9 mouse cellular contexts compared by ENCODE assay signal in the genomic region with DNA sequence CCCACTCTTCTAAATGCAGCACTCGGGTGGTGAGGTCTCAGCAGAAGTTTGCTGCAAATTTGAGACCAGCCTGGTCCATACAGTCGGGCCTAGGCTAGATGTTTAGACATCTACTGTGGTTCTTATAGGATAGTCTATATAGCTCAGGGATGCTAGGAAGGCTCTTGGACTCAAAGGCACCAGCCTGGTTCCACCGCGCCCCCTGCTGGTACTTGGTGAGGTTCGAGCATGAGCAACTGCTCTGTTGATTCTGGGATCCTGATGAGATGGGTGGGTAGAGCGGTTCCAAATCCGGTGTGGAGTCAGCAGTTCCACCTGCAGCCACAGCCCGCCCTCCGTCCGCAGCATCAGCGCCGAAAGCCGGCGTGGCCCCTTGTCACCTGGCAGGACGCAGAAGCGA. TPM values are rescaled to one million over a fixed set of nuclear protein-coding genes. Genes with fewer than 3 reads are reported as not detected.
A peak's percentile ranks its signal among the peaks of the same experiment; 100 is the strongest.
DNase-seq lines count a peak whose midpoint lies in the region; ATAC-seq and TF ChIP-seq lines count a peak whose summit lies in the region.
"Had no signal": no experiment of that assay in that cellular context is flagged by ENCODE, and none has a peak within 500 bp of the region (broad histone marks: within the 10 kb centered on the region; RNA-seq: fewer than 3 reads in every experiment).

No protein-coding gene starts in this region.

- no peak for TF ChIP-seq EP300 in liver, embryonic 14.5 days (IDR thresholded peaks at IDR 0.05; ENCODE audit: low read depth)

- DNase-seq in 416B (ENCODE audit: low read depth): peak; percentile 76
- DNase-seq in Muller cell, postnatal 12 days (ENCODE audit: inconsistent ontology term): peak; percentile 61
- peak; percentile 84 for DNase-seq in cerebellum, adult 8-10 months
- peak; percentile 86 for DNase-seq in gastrocnemius, adult 2 months
- DNase-seq in kidney, postnatal 25 days: peak; percentile 83 to 94
- DNase-seq in liver, embryonic 14.5 days (ENCODE audit: low read depth in 3 of 3, low spot score in 3 of 3): peak; percentile 32 to 41 (median 34)
- DNase-seq in ovary, postnatal 36 days (ENCODE audit: low spot score): peak; percentile 79
- peak; percentile 61 to 86 for DNase-seq in thymus, postnatal 10 days (ENCODE audit: low spot score in 2 of 2)

- H3K9me3 ChIP-seq in liver, embryonic 14.5 days (ENCODE audit: control insufficient read depth, low read length): no peaks in the 10 kb centered on the region
- H3K9me3 ChIP-seq: heart, embryonic 15.5 days had no signal

- H3K4me2 ChIP-seq in liver, embryonic 14.5 days (ENCODE audit: low read depth): no peak overlapping the region
- H3K4me2 ChIP-seq: heart, embryonic 15.5 days had no signal

- ATAC-seq in liver, embryonic 14.5 days (ENCODE audit: insufficient read depth): no peak

- 22% methylated on average over 16 of the region's 16 CpGs for WGBS in liver, embryonic 14.5 days (ENCODE audit: insufficient replicate concordance)

- no peak overlapping the region for H3K27ac ChIP-seq in gastrocnemius, adult 2 months
- H3K27ac ChIP-seq in liver, embryonic 14.5 days: no peak overlapping the region
- H3K27ac ChIP-seq: heart, embryonic 15.5 days had no signal

- H3K9ac ChIP-seq in liver, embryonic 14.5 days (replicated peaks): no peak overlapping the region
- H3K9ac ChIP-seq: heart, embryonic 15.5 days had no signal

- H3K36me3 ChIP-seq in liver, embryonic 14.5 days (replicated peaks; ENCODE audit: control insufficient read depth, insufficient read depth, low read depth): no peaks in the 10 kb centered on the region
- H3K36me3 ChIP-seq: heart, embryonic 15.5 days had no signal

- TF ChIP-seq CTCF in gastrocnemius, adult 2 months (IDR thresholded peaks at IDR 0.05): peak; percentile 77
- peak; percentile 90 for TF ChIP-seq CTCF in liver, embryonic 14.5 days (IDR thresholded peaks at IDR 0.05; ENCODE audit: low read depth)

- no peak overlapping the region; the same call in 1 of the 2 replicates for H3K4me3 ChIP-seq in gastrocnemius, adult 2 months
- no peak overlapping the region for H3K4me3 ChIP-seq in liver, embryonic 14.5 days (ENCODE audit: insufficient read depth in 1 of 2, low read depth in 2 of 2, low read length in 2 of 2)
- H3K4me3 ChIP-seq: heart, embryonic 15.5 days had no signal

- peaks cover 0 to 9% of the 10 kb centered on the region in 2 experiments; a peak in 2 of 4 replicates for H3K4me1 ChIP-seq in liver, embryonic 14.5 days (replicated peaks; ENCODE audit: control insufficient read depth in 2 of 2, insufficient read depth in 2 of 2, low read length in 1 of 2)

- intact Hi-C loops in gastrocnemius, adult 2 months (cut with DNase I): loop anchor here (5.0 kb wide), 1 partner anchor 314 kb away; no protein-coding TSS in a partner anchor

- no peaks in the 10 kb centered on the region for H3K27me3 ChIP-seq in liver, embryonic 14.5 days (ENCODE audit: control insufficient read depth, insufficient read depth, low read length)
- H3K27me3 ChIP-seq: heart, embryonic 15.5 days had no signal

RNA-seq across cellular contexts. Expression of a gene that starts 4.2 kb away (rescaled TPM):
- total RNA-seq in gastrocnemius, adult 2 months (2021): 10 to 100 TPM in 1 of 2 experiments, 1 to 10 TPM in 1; 8.8 to 11.0 TPM
- 3.3 and 3.6 TPM in 2 replicates for polyA plus RNA-seq in liver, embryonic 14.5 days (2012; rRNA removed)
- 4.1 and 6.0 TPM in 2 replicates for polyA plus RNA-seq in liver, embryonic 14.5 days (2014; fragmentation: Nextera tagmentation; extraction: Ambion mirVana)

RNA-seq across cellular contexts. Expression of a gene that starts 14.2 kb away (rescaled TPM):
- 1 to 10 TPM; 1.1 to 1.2 TPM for total RNA-seq in gastrocnemius, adult 2 months (2021)
- polyA plus RNA-seq in liver, embryonic 14.5 days (2012; rRNA removed): 1.3 and 2.3 TPM in 2 replicates
- 6.1 and 6.8 TPM in 2 replicates for polyA plus RNA-seq in liver, embryonic 14.5 days (2014; fragmentation: Nextera tagmentation; extraction: Ambion mirVana)

RNA-seq across cellular contexts. Expression of a gene that starts 34.3 kb away (rescaled TPM):
- total RNA-seq in gastrocnemius, adult 2 months (2021): under 1 TPM in 1 of 2 experiments, not detected in 1; 0.17 TPM
- 0.02 TPM in 1 of 2 replicates, not detected in the other for polyA plus RNA-seq in liver, embryonic 14.5 days (2012; rRNA removed)
- not detected in 2 replicates for polyA plus RNA-seq in liver, embryonic 14.5 days (2014; fragmentation: Nextera tagmentation; extraction: Ambion mirVana)
- polyA plus RNA-seq: heart, embryonic 15.5 days had no signal

RNA-seq across cellular contexts. Expression of a gene that starts 41.5 kb away (rescaled TPM):
- total RNA-seq in gastrocnemius, adult 2 months (2021): 1 to 10 TPM; 4.4 to 5.0 TPM
- polyA plus RNA-seq in liver, embryonic 14.5 days (2012; rRNA removed): 1.1 and 1.8 TPM in 2 replicates
- polyA plus RNA-seq in liver, embryonic 14.5 days (2014; fragmentation: Nextera tagmentation; extraction: Ambion mirVana): 2.2 and 2.3 TPM in 2 replicates

RNA-seq across cellular contexts. Expression of a gene that starts 60.0 kb away (rescaled TPM):
- total RNA-seq in gastrocnemius, adult 2 months (2021): 1 to 10 TPM; 6.7 to 8.5 TPM
- polyA plus RNA-seq in liver, embryonic 14.5 days (2012; rRNA removed): 0.55 and 0.79 TPM in 2 replicates
- 1.5 and 2.8 TPM in 2 replicates for polyA plus RNA-seq in liver, embryonic 14.5 days (2014; fragmentation: Nextera tagmentation; extraction: Ambion mirVana)

Comparison
In these comparisons a context has a peak if more than half of its experiments do, and no peak if none do; other contexts are left out.
1. DNase-seq: peak in every context shown above with its lines; median percentile 88 in kidney, postnatal 25 days; 86 in gastrocnemius, adult 2 months; 84 in cerebellum, adult 8-10 months; 79 in ovary, postnatal 36 days; 76 in 416B; 74 in thymus, postnatal 10 days; 61 in Muller cell, postnatal 12 days; 34 in liver, embryonic 14.5 days.